Mouse (Mus musculus) ES-E14 (cell line): ENCODE measurements around the gene Olfr516. TPM values are rescaled to one million over a fixed set of nuclear protein-coding genes. Genes with fewer than 3 reads are reported as not detected.

Experiments used
- DNase-seq: peaks from one replicate; pipeline ENCODE4 v3.0.0-alpha.2; 2013; ENCODE audit warnings: low read depth, low spot score
- H3K27ac ChIP-seq: 2 replicates; pipeline ENCODE4 v1.5.1; 2012; ENCODE audit warnings: low read depth, mild to moderate bottlenecking, low read length, moderate library complexity, mixed read lengths; ENCODE audit not compliant: poor library complexity, insufficient read depth, severe bottlenecking
- H3K36me3 ChIP-seq: 2 replicates; pipeline ENCODE4 v1.6.1; 2012; ENCODE audit warnings: mild to moderate bottlenecking, low read length, moderate library complexity, mixed read lengths; ENCODE audit not compliant: control insufficient read depth, poor library complexity, insufficient read depth, severe bottlenecking
- H3K4me1 ChIP-seq, 2 experiments: fragments of 150-350 bp in 1 of 2; sonication (generic) in 1 of 2; 2 replicates each; pipeline ENCODE4 v1.6.1; 2012; ENCODE audit warnings: low read length in 2 of 2, mild to moderate bottlenecking in 1 of 2, mixed read lengths in 1 of 2; ENCODE audit not compliant: control insufficient read depth in 2 of 2, insufficient read depth in 2 of 2, poor library complexity in 1 of 2
- H3K4me3 ChIP-seq, 2 experiments: fragments of 150-350 bp in 1 of 2; sonication (generic) in 1 of 2; 2 replicates each; pipeline ENCODE4 v1.5.1; 2012; ENCODE audit warnings: low read length in 2 of 2, low read depth in 1 of 2, mild to moderate bottlenecking in 1 of 2, mixed read lengths in 1 of 2; ENCODE audit not compliant: insufficient read depth in 1 of 2, poor library complexity in 1 of 2, severe bottlenecking in 1 of 2
- H3K9ac ChIP-seq: 2 replicates; pipeline ENCODE4 v1.6.1; 2012; ENCODE audit warnings: low read depth, mild to moderate bottlenecking, low read length, mixed read lengths; ENCODE audit not compliant: poor library complexity, insufficient read depth, severe bottlenecking
- H3K9me3 ChIP-seq: fragments of 150-350 bp; sonication (generic); 2 replicates; pipeline ENCODE4 v1.6.1; 2012; ENCODE audit warnings: low read depth, mild to moderate bottlenecking, low read length; ENCODE audit not compliant: control insufficient read depth, insufficient read depth
- CHD2 ChIP-seq: IDR thresholded peaks from 2 replicates; pipeline ENCODE4 v1.6.1; 2014; ENCODE audit warnings: mild to moderate bottlenecking, low read depth, low read length, inconsistent platforms
- HCFC1 ChIP-seq: IDR thresholded peaks from 2 replicates; pipeline ENCODE4 v1.6.1; 2012; ENCODE audit warnings: low read length, inconsistent platforms, borderline replicate concordance; ENCODE audit not compliant: insufficient read depth
- MAFK ChIP-seq: IDR thresholded peaks from 2 replicates; pipeline ENCODE4 v1.6.1; 2014; ENCODE audit warnings: mild to moderate bottlenecking, low read depth, low read length, inconsistent platforms; ENCODE audit not compliant: insufficient read depth
- ZC3H11A ChIP-seq: IDR thresholded peaks from 2 replicates; pipeline ENCODE4 v1.6.1; 2012; ENCODE audit warnings: low read depth, mild to moderate bottlenecking, inconsistent platforms, low read length, borderline replicate concordance
- ZNF384 ChIP-seq: IDR thresholded peaks from 2 replicates; pipeline ENCODE4 v1.6.1; 2012; ENCODE audit warnings: low read depth, low read length, inconsistent platforms
- in situ Hi-C, 2 experiments: fragments of 600-800 bp; cut with MboI; formaldehyde crosslinking; loops; one replicate each; pipeline ENCODE4 v1.15.1; 2025; ENCODE audit warnings: low sequenced_read_pairs in 2 of 2, inconsistent platforms in 1 of 2; ENCODE audit not compliant: unreplicated experiment in 2 of 2
- total RNA-seq: library from RNA; depleted of rRNA; stranded (reverse); fragments of 300-350 nt; gene quantifications from 2 replicates; pipeline ENCODE4 v1.2.3, GENCODE M21; 2012; rRNA removed

Olfr516 gene
- total RNA-seq, result not detected in 2 replicates

GRCm38 (mm10) chr7:108850429-108850828, at the start of gene Olfr516:
Olfr516 (minus strand) TSS chr7:108850529.
- DNase-seq, result no peak
- no peak within 1 kb of the TSS for H3K4me3 ChIP-seq
- no peaks in the 10 kb centered on the region for H3K4me1 ChIP-seq
- in situ Hi-C loops, result no loop called here
- no peaks in the 10 kb centered on the region for H3K36me3 ChIP-seq
- no peaks in the 10 kb centered on the region for H3K9me3 ChIP-seq
- H3K9ac ChIP-seq, result no peak within 1 kb of the TSS
- TF ChIP-seq CHD2 (no peak), HCFC1 (no peak), ZC3H11A (no peak), MAFK (no peak), ZNF384 (no peak)
- no peak within 1 kb of the TSS for H3K27ac ChIP-seq

GRCm38 (mm10) chr7:108894320-108894719, 44.0 kb upstream of the Olfr516 start, which contains the start of gene Olfr519:
Olfr519 (minus strand) TSS chr7:108894420.
- in situ Hi-C loops, result no loop called here
- H3K27ac ChIP-seq, result no peak within 1 kb of the TSS
- no peaks in the 10 kb centered on the region for H3K36me3 ChIP-seq
- no peak within 1 kb of the TSS for H3K4me3 ChIP-seq
- no peaks in the 10 kb centered on the region for H3K9me3 ChIP-seq
- no peak within 1 kb of the TSS for H3K9ac ChIP-seq
- no peak for DNase-seq
- no peak for TF ChIP-seq ZC3H11A
- no peak for TF ChIP-seq HCFC1
- TF ChIP-seq CHD2, result no peak
- no peak for TF ChIP-seq ZNF384
- TF ChIP-seq MAFK, result no peak
- no peaks in the 10 kb centered on the region for H3K4me1 ChIP-seq

- in situ Hi-C loops, result no loop called here
- Histone ChIP-seq H3K9ac (no peak within 1 kb of the TSS), H3K36me3 (no peaks in the 10 kb centered on the region), H3K27ac (no peak within 1 kb of the TSS), H3K9me3 (no peaks in the 10 kb centered on the region), H3K4me1 (no peaks in the 10 kb centered on the region), H3K4me3 (no peak within 1 kb of the TSS)
- DNase-seq, result no peak
- TF ChIP-seq ZC3H11A (no peak), HCFC1 (no peak), MAFK (no peak), ZNF384 (no peak), CHD2 (no peak)
Measured at GRCm38 (mm10) chr7:108884906-108885305, 34.6 kb upstream of the Olfr516 start, which contains the start of gene Olfr518. Olfr518 (minus strand) TSS chr7:108885006.

- no peak for DNase-seq
- in situ Hi-C loops, result no loop called here
- no peaks in the 10 kb centered on the region for H3K9me3 ChIP-seq
- no peaks in the 10 kb centered on the region for H3K36me3 ChIP-seq
- H3K9ac ChIP-seq, result no peak within 1 kb of the TSS
- no peak for TF ChIP-seq CHD2
- TF ChIP-seq MAFK, result no peak
- no peak for TF ChIP-seq ZC3H11A
- TF ChIP-seq HCFC1, result no peak
- no peak for TF ChIP-seq ZNF384
- no peaks in the 10 kb centered on the region for H3K4me1 ChIP-seq
- no peak within 1 kb of the TSS for H3K4me3 ChIP-seq
- no peak within 1 kb of the TSS for H3K27ac ChIP-seq
Measured at GRCm38 (mm10) chr7:108872279-108872678, 21.9 kb upstream of the Olfr516 start, which contains the start of gene Olfr517. Olfr517 (minus strand) TSS chr7:108872379.
